Mouse (Mus musculus): ENCODE measurements around the gene Edc3. TPM values are rescaled to one million over a fixed set of nuclear protein-coding genes. Genes with fewer than 3 reads are reported as not detected.

The Edc3 gene
- polyA plus RNA-seq, 1 experiment: 19.4 TPM

- H3K4me1 ChIP-seq (ENCODE audit: control insufficient read depth, insufficient read depth, low read length): peaks cover 15% of the 10 kb centered on the region
- WGBS: 89% methylated on average over 1 of the region's 1 CpGs
- no peak overlapping the region for H3K4me3 ChIP-seq (replicated peaks; ENCODE audit: extremely low read depth, low read depth, low read length)
- no peak for TF ChIP-seq POLR2A (IDR thresholded peaks at IDR 0.05; ENCODE audit: borderline replicate concordance, extremely low read depth, low read depth, low read length)
- no peak for TF ChIP-seq CTCF (IDR thresholded peaks at IDR 0.05; ENCODE audit: insufficient read depth, low read length)
- no peak for DNase-seq
These were observed 14.0 kb downstream of the Edc3 start for GRCm38 (mm10) chr9:57722371-57722770.

- DNase-seq: peak; percentile 55
- WGBS: 7% methylated on average over 5 of the region's 5 CpGs
- no peak for TF ChIP-seq POLR2A (IDR thresholded peaks at IDR 0.05; ENCODE audit: borderline replicate concordance, extremely low read depth, low read depth, low read length)
- no peak for TF ChIP-seq CTCF (IDR thresholded peaks at IDR 0.05; ENCODE audit: insufficient read depth, low read length)
These were observed 15.0 kb downstream of the Edc3 start for GRCm38 (mm10) chr9:57723315-57723715.

GRCm38 (mm10) chr9:57723796-57724195, 15.5 kb downstream of the Edc3 start:
- WGBS: 26% methylated on average over 5 of the region's 5 CpGs
- peaks cover 15% of the 10 kb centered on the region for H3K4me1 ChIP-seq (ENCODE audit: control insufficient read depth, insufficient read depth, low read length)
- no peak overlapping the region for H3K4me3 ChIP-seq (replicated peaks; ENCODE audit: extremely low read depth, low read depth, low read length)
- TF ChIP-seq POLR2A (IDR thresholded peaks at IDR 0.05; ENCODE audit: borderline replicate concordance, extremely low read depth, low read depth, low read length) (no peak), CTCF (IDR thresholded peaks at IDR 0.05; ENCODE audit: insufficient read depth, low read length) (no peak)
- no peak for DNase-seq

More at GRCm38 (mm10) chr9:57723315-57723715, 15.0 kb downstream of the Edc3 start:
- H3K4me3 ChIP-seq (replicated peaks; ENCODE audit: extremely low read depth, low read depth, low read length): no peak overlapping the region
- H3K4me1 ChIP-seq (ENCODE audit: control insufficient read depth, insufficient read depth, low read length): peaks cover 15% of the 10 kb centered on the region

- no peak overlapping the region for H3K4me3 ChIP-seq (replicated peaks; ENCODE audit: extremely low read depth, low read depth, low read length)
- no peak for DNase-seq
- WGBS: 95% methylated on average over 3 of the region's 3 CpGs
- TF ChIP-seq POLR2A (IDR thresholded peaks at IDR 0.05; ENCODE audit: borderline replicate concordance, extremely low read depth, low read depth, low read length) (no peak), CTCF (IDR thresholded peaks at IDR 0.05; ENCODE audit: insufficient read depth, low read length) (no peak)
- peaks cover 15% of the 10 kb centered on the region for H3K4me1 ChIP-seq (ENCODE audit: control insufficient read depth, insufficient read depth, low read length)
These were observed 16.4 kb downstream of the Edc3 start for GRCm38 (mm10) chr9:57724701-57725100.

- DNase-seq: no peak
- 86% methylated on average over 1 of the region's 1 CpGs for WGBS
- TF ChIP-seq POLR2A (IDR thresholded peaks at IDR 0.05; ENCODE audit: borderline replicate concordance, extremely low read depth, low read depth, low read length): no peak
- TF ChIP-seq CTCF (IDR thresholded peaks at IDR 0.05; ENCODE audit: insufficient read depth, low read length): peak; percentile 19; the same call in 1 of the 2 replicates
- Histone ChIP-seq H3K4me3 (replicated peaks; ENCODE audit: extremely low read depth, low read depth, low read length) (no peak overlapping the region), H3K4me1 (ENCODE audit: control insufficient read depth, insufficient read depth, low read length) (peaks cover 6% of the 10 kb centered on the region; the same call in 1 of the 2 replicates)
These were observed 20.0 kb downstream of the Edc3 start for GRCm38 (mm10) chr9:57728312-57728711.

- no peak overlapping the region for H3K4me3 ChIP-seq (replicated peaks; ENCODE audit: extremely low read depth, low read depth, low read length)
- no peak for DNase-seq
- WGBS: 96% methylated on average over 6 of the region's 6 CpGs
- no peak for TF ChIP-seq POLR2A (IDR thresholded peaks at IDR 0.05; ENCODE audit: borderline replicate concordance, extremely low read depth, low read depth, low read length)
- no peak for TF ChIP-seq CTCF (IDR thresholded peaks at IDR 0.05; ENCODE audit: insufficient read depth, low read length)
- peaks cover 7% of the 10 kb centered on the region for H3K4me1 ChIP-seq (ENCODE audit: control insufficient read depth, insufficient read depth, low read length)
These were observed 25.3 kb downstream of the Edc3 start for GRCm38 (mm10) chr9:57733606-57734005.

GRCm38 (mm10) chr9:57739863-57740262, 31.5 kb downstream of the Edc3 start:
- WGBS: 91% methylated on average over 5 of the region's 5 CpGs
- Histone ChIP-seq H3K4me3 (replicated peaks; ENCODE audit: extremely low read depth, low read depth, low read length) (no peak overlapping the region), H3K4me1 (ENCODE audit: control insufficient read depth, insufficient read depth, low read length) (peaks cover 10% of the 10 kb centered on the region)
- DNase-seq: no peak
- no peak for TF ChIP-seq CTCF (IDR thresholded peaks at IDR 0.05; ENCODE audit: insufficient read depth, low read length)
- TF ChIP-seq POLR2A (IDR thresholded peaks at IDR 0.05; ENCODE audit: borderline replicate concordance, extremely low read depth, low read depth, low read length): no peak

- 0 out of 2 replicates have a peak, but pooled peaks have one; percentile 15 for TF ChIP-seq CTCF (IDR thresholded peaks at IDR 0.05; ENCODE audit: insufficient read depth, low read length)
- no peak for TF ChIP-seq POLR2A (IDR thresholded peaks at IDR 0.05; ENCODE audit: borderline replicate concordance, extremely low read depth, low read depth, low read length)
- no peak overlapping the region for H3K4me3 ChIP-seq (replicated peaks; ENCODE audit: extremely low read depth, low read depth, low read length)
- WGBS: 63% methylated on average over 3 of the region's 3 CpGs
- peaks cover 2% of the 10 kb centered on the region; the same call in 1 of the 2 replicates for H3K4me1 ChIP-seq (ENCODE audit: control insufficient read depth, insufficient read depth, low read length)
- peak; percentile 54 for DNase-seq
These were observed 36.2 kb downstream of the Edc3 start for GRCm38 (mm10) chr9:57744462-57745091.

GRCm38 (mm10) chr9:57747067-57747466, 38.7 kb downstream of the Edc3 start:
- no peak overlapping the region for H3K4me3 ChIP-seq (replicated peaks; ENCODE audit: extremely low read depth, low read depth, low read length)
- WGBS: 54% methylated on average over 1 of the region's 1 CpGs
- TF ChIP-seq CTCF (IDR thresholded peaks at IDR 0.05; ENCODE audit: insufficient read depth, low read length) (no peak), POLR2A (IDR thresholded peaks at IDR 0.05; ENCODE audit: borderline replicate concordance, extremely low read depth, low read depth, low read length) (no peak)
- H3K4me1 ChIP-seq (ENCODE audit: control insufficient read depth, insufficient read depth, low read length): no peaks in the 10 kb centered on the region; the same call in 1 of the 2 replicates
- no peak for DNase-seq

- Histone ChIP-seq H3K4me3 (replicated peaks; ENCODE audit: extremely low read depth, low read depth, low read length) (no peak overlapping the region), H3K4me1 (ENCODE audit: control insufficient read depth, insufficient read depth, low read length) (no peaks in the 10 kb centered on the region; the same call in 1 of the 2 replicates)
- WGBS: 73% methylated on average over 6 of the region's 6 CpGs
- no peak for DNase-seq
- no peak for TF ChIP-seq CTCF (IDR thresholded peaks at IDR 0.05; ENCODE audit: insufficient read depth, low read length)
- TF ChIP-seq POLR2A (IDR thresholded peaks at IDR 0.05; ENCODE audit: borderline replicate concordance, extremely low read depth, low read depth, low read length): no peak
These were observed 39.8 kb downstream of the Edc3 start for GRCm38 (mm10) chr9:57748137-57748536.

Measured in lung, adult 2 months (tissue).